Mouse (Mus musculus): Measurements from ENCODE around the gene Pygm. TPM values are rescaled to one million over a fixed set of nuclear protein-coding genes. Genes with fewer than 3 reads are reported as not detected.

Pygm gene
- 4.9 and 5.7 TPM in 2 replicates for polyA plus RNA-seq (2015; fragmentation: Nextera tagmentation; extraction: Ambion mirVana)

- no peak for ATAC-seq (ENCODE audit: low FRiP score)
- WGBS = 25% methylated on average over 7 of the region's 7 CpGs
- H3K9me3 ChIP-seq = no peaks in the 10 kb centered on the region
- no peak within 1 kb of the TSS for H3K4me3 ChIP-seq
- peaks cover 5% of the 10 kb centered on the region; the same call in 1 of the 2 replicates for H3K27me3 ChIP-seq
- peak within 1 kb of the TSS; percentile 51; the same call in 1 of the 2 replicates for H3K9ac ChIP-seq
- H3K4me2 ChIP-seq = no peak within 1 kb of the TSS
- peaks cover 10% of the 10 kb centered on the region for H3K4me1 ChIP-seq (replicated peaks)
- H3K27ac ChIP-seq = peak within 1 kb of the TSS; percentile 44; the same call in 1 of the 2 replicates
- H3K36me3 ChIP-seq = peaks cover 8% of the 10 kb centered on the region
These were observed at the start of gene Pygm for GRCm38 (mm10) chr19:6384128-6384527. Gene Pygm (plus strand): TSS chr19:6384399.

- peak within 1 kb of the TSS; percentile 97 for H3K4me2 ChIP-seq
- peaks cover 31% of the 10 kb centered on the region for H3K4me1 ChIP-seq (replicated peaks)
- H3K9ac ChIP-seq = peak within 1 kb of the TSS; percentile 94
- H3K9me3 ChIP-seq = no peaks in the 10 kb centered on the region
- ATAC-seq (ENCODE audit: low FRiP score) = peak; percentile 93
- peak within 1 kb of the TSS; percentile 90 for H3K4me3 ChIP-seq
- peak within 1 kb of the TSS; percentile 76 for H3K27ac ChIP-seq
- WGBS = under 1% methylated on average over 42 of the region's 43 CpGs
- peaks cover 32% of the 10 kb centered on the region for H3K36me3 ChIP-seq
- H3K27me3 ChIP-seq = peaks cover 8% of the 10 kb centered on the region; the same call in 1 of the 2 replicates
These were observed 49.3 kb upstream of the Pygm start, which contains the start of gene Men1 for GRCm38 (mm10) chr19:6334673-6335457. Gene Men1 (plus strand): TSS chr19:6334979.

GRCm38 (mm10) chr19:6335458-6335827 lies 48.8 kb upstream of the Pygm start:
- H3K27me3 ChIP-seq = peaks cover 13% of the 10 kb centered on the region; the same call in 1 of the 2 replicates
- H3K27ac ChIP-seq = peak overlapping the region; percentile 76
- peak overlapping the region; percentile 97 for H3K4me2 ChIP-seq
- 0% methylated on average over 25 of the region's 25 CpGs for WGBS
- H3K36me3 ChIP-seq = peaks cover 38% of the 10 kb centered on the region
- H3K9ac ChIP-seq = peak overlapping the region; percentile 94
- H3K4me1 ChIP-seq (replicated peaks) = peaks cover 36% of the 10 kb centered on the region
- peak overlapping the region; percentile 90 for H3K4me3 ChIP-seq
- no peaks in the 10 kb centered on the region for H3K9me3 ChIP-seq
- ATAC-seq (ENCODE audit: low FRiP score) = peak; percentile 3

- no peak overlapping the region for H3K27ac ChIP-seq
- H3K36me3 ChIP-seq = peaks cover 40% of the 10 kb centered on the region
- H3K27me3 ChIP-seq = peaks cover 13% of the 10 kb centered on the region; the same call in 1 of the 2 replicates
- no peak for ATAC-seq (ENCODE audit: low FRiP score)
- no peaks in the 10 kb centered on the region for H3K9me3 ChIP-seq
- H3K4me1 ChIP-seq (replicated peaks) = peaks cover 48% of the 10 kb centered on the region
- H3K9ac ChIP-seq = peak overlapping the region; percentile 94
- peak overlapping the region; percentile 97 for H3K4me2 ChIP-seq
- peak overlapping the region; percentile 90 for H3K4me3 ChIP-seq
- 95% methylated on average over 10 of the region's 10 CpGs for WGBS
These were observed 47.3 kb upstream of the Pygm start for GRCm38 (mm10) chr19:6336920-6337319.

GRCm38 (mm10) chr19:6338171-6338570 lies 46.0 kb upstream of the Pygm start:
- Histone ChIP-seq H3K4me2 (no peak overlapping the region), H3K27me3 (peaks cover 13% of the 10 kb centered on the region; the same call in 1 of the 2 replicates), H3K4me1 (replicated peaks) (peaks cover 47% of the 10 kb centered on the region), H3K36me3 (peaks cover 49% of the 10 kb centered on the region), H3K9me3 (no peaks in the 10 kb centered on the region), H3K9ac (no peak overlapping the region), H3K4me3 (no peak overlapping the region), H3K27ac (no peak overlapping the region)
- no peak for ATAC-seq (ENCODE audit: low FRiP score)
- WGBS = 97% methylated on average over 7 of the region's 7 CpGs

GRCm38 (mm10) chr19:6338716-6339115 lies 45.5 kb upstream of the Pygm start:
- H3K9me3 ChIP-seq = no peaks in the 10 kb centered on the region
- WGBS = 92% methylated on average over 11 of the region's 11 CpGs
- peaks cover 13% of the 10 kb centered on the region; the same call in 1 of the 2 replicates for H3K27me3 ChIP-seq
- no peak overlapping the region for H3K4me2 ChIP-seq
- H3K4me3 ChIP-seq = no peak overlapping the region
- H3K36me3 ChIP-seq = peaks cover 55% of the 10 kb centered on the region
- peaks cover 47% of the 10 kb centered on the region for H3K4me1 ChIP-seq (replicated peaks)
- H3K27ac ChIP-seq = no peak overlapping the region
- no peak for ATAC-seq (ENCODE audit: low FRiP score)
- H3K9ac ChIP-seq = no peak overlapping the region

- H3K4me2 ChIP-seq = no peak overlapping the region
- peaks cover 13% of the 10 kb centered on the region; the same call in 1 of the 2 replicates for H3K27me3 ChIP-seq
- no peak overlapping the region for H3K4me3 ChIP-seq
- no peak overlapping the region for H3K9ac ChIP-seq
- no peak for ATAC-seq (ENCODE audit: low FRiP score)
- H3K9me3 ChIP-seq = no peaks in the 10 kb centered on the region
- peaks cover 44% of the 10 kb centered on the region for H3K4me1 ChIP-seq (replicated peaks)
- no peak overlapping the region for H3K27ac ChIP-seq
- WGBS = 98% methylated on average over 6 of the region's 6 CpGs
- peaks cover 59% of the 10 kb centered on the region for H3K36me3 ChIP-seq
These were observed 45.0 kb upstream of the Pygm start for GRCm38 (mm10) chr19:6339191-6339590.

- no peaks in the 10 kb centered on the region for H3K9me3 ChIP-seq
- H3K4me1 ChIP-seq (replicated peaks) = peaks cover 40% of the 10 kb centered on the region
- 73% methylated on average over 15 of the region's 15 CpGs for WGBS
- H3K36me3 ChIP-seq = peaks cover 67% of the 10 kb centered on the region
- H3K4me2 ChIP-seq = peak overlapping the region; percentile 78
- H3K4me3 ChIP-seq = 0 out of 2 replicates have a peak overlapping the region, but pooled peaks have one; percentile 54
- H3K27ac ChIP-seq = no peak overlapping the region
- ATAC-seq (ENCODE audit: low FRiP score) = no peak
- no peak overlapping the region for H3K9ac ChIP-seq
- peaks cover 13% of the 10 kb centered on the region; the same call in 1 of the 2 replicates for H3K27me3 ChIP-seq
These were observed 44.2 kb upstream of the Pygm start for GRCm38 (mm10) chr19:6339890-6340504.

GRCm38 (mm10) chr19:6340524-6341452 lies 43.4 kb upstream of the Pygm start, which contains the start of gene Map4k2:
Gene Map4k2 (plus strand): TSS chr19:6341135.
- H3K9ac ChIP-seq = peak within 1 kb of the TSS; percentile 79
- 9% methylated on average over 56 of the region's 72 CpGs for WGBS
- H3K27me3 ChIP-seq = peaks cover 13% of the 10 kb centered on the region; the same call in 1 of the 2 replicates
- ATAC-seq (ENCODE audit: low FRiP score) = peak; percentile 28
- no peaks in the 10 kb centered on the region for H3K9me3 ChIP-seq
- peak within 1 kb of the TSS; percentile 78 for H3K4me2 ChIP-seq
- peaks cover 75% of the 10 kb centered on the region for H3K36me3 ChIP-seq
- peak within 1 kb of the TSS; percentile 54 for H3K4me3 ChIP-seq
- H3K4me1 ChIP-seq (replicated peaks) = peaks cover 38% of the 10 kb centered on the region
- peak within 1 kb of the TSS; percentile 30; the same call in 1 of the 2 replicates for H3K27ac ChIP-seq

- WGBS = 9% methylated on average over 23 of the region's 23 CpGs
- peak; percentile 21 for ATAC-seq (ENCODE audit: low FRiP score)
These were observed 42.6 kb upstream of the Pygm start for GRCm38 (mm10) chr19:6341453-6342077.

More at GRCm38 (mm10) chr19:6341453-6342077, 42.6 kb upstream of the Pygm start:
- Histone ChIP-seq H3K27ac (peak overlapping the region; percentile 30; the same call in 1 of the 2 replicates), H3K4me2 (peak overlapping the region; percentile 78), H3K36me3 (peaks cover 83% of the 10 kb centered on the region), H3K27me3 (peaks cover 13% of the 10 kb centered on the region; the same call in 1 of the 2 replicates), H3K4me1 (replicated peaks) (peaks cover 30% of the 10 kb centered on the region), H3K9ac (peak overlapping the region; percentile 79), H3K9me3 (no peaks in the 10 kb centered on the region), H3K4me3 (peak overlapping the region; percentile 54)

Measured in hindbrain, embryonic 13.5 days (tissue).